Mouse (Mus musculus) forebrain, embryonic 16.5 days (tissue): Measurements from ENCODE around the gene Zmym4. TPM values are rescaled to one million over a fixed set of nuclear protein-coding genes. Genes with fewer than 3 reads are reported as not detected.

ENCODE experiments used
- ATAC-seq: fragments of 200-750 bp; cut with Nextera tagmentation; 2 replicates; pipeline ENCODE4 v1.8.0; 2017; ENCODE audit warnings: mild to moderate bottlenecking, moderate library complexity
- H3K27ac ChIP-seq: fragments of 300-500 bp; sonication (generic); 2 replicates; pipeline ENCODE4 v1.5.1; 2014; ENCODE audit warnings: low read length, control low read depth
- H3K27me3 ChIP-seq: fragments of 300-500 bp; sonication (generic); replicated peaks from 2 replicates; pipeline ENCODE4 v1.6.1; 2014; ENCODE audit warnings: low read length; ENCODE audit not compliant: control insufficient read depth, insufficient read depth
- H3K36me3 ChIP-seq: fragments of 300-500 bp; sonication (generic); 2 replicates; pipeline ENCODE4 v1.6.1; 2014; ENCODE audit not compliant: control insufficient read depth, insufficient read depth
- H3K4me1 ChIP-seq: fragments of 300-500 bp; sonication (generic); replicated peaks from 2 replicates; pipeline ENCODE4 v1.6.1; 2014; ENCODE audit warnings: low read length; ENCODE audit not compliant: control insufficient read depth, insufficient read depth
- H3K4me2 ChIP-seq: fragments of 300-500 bp; sonication (generic); 2 replicates; pipeline ENCODE4 v1.6.1; 2014; ENCODE audit warnings: mild to moderate bottlenecking, low read length, control low read depth
- H3K4me3 ChIP-seq: fragments of 300-500 bp; sonication (generic); replicated peaks from 2 replicates; pipeline ENCODE4 v1.5.1; 2014; ENCODE audit warnings: mild to moderate bottlenecking, low read length, control low read depth
- H3K9ac ChIP-seq: fragments of 300-500 bp; sonication (generic); replicated peaks from 2 replicates; pipeline ENCODE4 v1.6.1; 2014; ENCODE audit warnings: low read depth, low read length, control low read depth
- H3K9me3 ChIP-seq: fragments of 300-500 bp; sonication (generic); 2 replicates; pipeline ENCODE4 v1.6.1; 2016; ENCODE audit warnings: low read length; ENCODE audit not compliant: control insufficient read depth
- WGBS: fragments of 180-500 bp; shearing (Covaris S2); extraction: QIAGEN DNeasy Blood & Tissue Kit; methylation state at CpG from one replicate; pipeline ENCODE4 v1.1.7; 2014; 5-methylcytosine and 5-hydroxymethylcytosine counted together
- polyA plus RNA-seq: library from polyadenylated mRNA; unstranded; fragments of >200 nt; fragmentation: Nextera tagmentation; extraction: Ambion mirVana; gene quantifications from 2 replicates; pipeline ENCODE4 v1.2.1, GENCODE M21; 2015

Gene Zmym4
- polyA plus RNA-seq, 1 experiment from 2014 or later = 31.1 TPM

DNA sequence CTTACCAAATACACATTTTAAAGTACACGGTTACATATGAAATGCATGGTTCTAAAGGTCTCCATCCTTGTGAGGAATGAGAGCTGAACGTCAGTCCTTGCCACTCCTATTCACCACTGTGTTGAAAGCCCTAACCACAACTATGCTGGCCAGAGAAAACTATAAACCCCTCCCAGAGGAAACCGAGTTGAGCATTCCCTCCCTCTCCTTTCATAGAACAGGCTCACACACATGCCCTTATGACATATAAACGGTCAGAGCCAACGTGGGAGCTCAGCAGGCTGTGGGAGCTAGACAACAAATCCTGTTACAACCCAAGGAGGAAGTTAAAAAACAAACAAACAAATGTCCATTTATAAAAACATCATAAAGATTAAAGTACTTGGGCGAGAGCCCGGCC lies 95.2 kb downstream of the Zmym4 start:
- 79% methylated on average over 7 of the region's 7 CpGs for WGBS
- H3K4me2 ChIP-seq = no peak overlapping the region
- H3K27ac ChIP-seq = no peak overlapping the region
- H3K4me1 ChIP-seq = no peaks in the 10 kb centered on the region
- H3K4me3 ChIP-seq = no peak overlapping the region
- no peak overlapping the region for H3K9ac ChIP-seq
- no peaks in the 10 kb centered on the region for H3K27me3 ChIP-seq
- H3K9me3 ChIP-seq = no peaks in the 10 kb centered on the region
- H3K36me3 ChIP-seq = peaks cover 9% of the 10 kb centered on the region; the same call in 1 of the 2 replicates
- no peak for ATAC-seq

DNA sequence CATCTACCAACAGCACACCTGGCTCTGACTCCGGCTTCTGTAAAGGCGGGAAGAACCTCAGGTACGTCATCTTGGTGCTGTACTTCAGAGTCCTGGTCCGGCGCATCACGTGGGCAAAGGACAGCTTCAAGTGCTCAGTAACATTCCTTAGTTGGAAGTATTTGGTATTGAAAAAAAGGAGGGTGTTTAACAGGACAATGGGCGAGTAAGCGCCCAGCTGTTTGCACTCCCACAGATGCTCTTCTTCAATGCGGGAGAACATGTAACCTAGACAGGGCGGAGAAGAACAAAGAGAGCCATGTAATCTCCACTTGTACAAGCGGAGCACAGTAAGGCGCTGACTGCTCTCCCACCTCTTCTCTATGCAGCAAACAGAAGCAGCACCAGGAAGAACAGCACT lies 99.2 kb downstream of the Zmym4 start:
- 93% methylated on average over 12 of the region's 12 CpGs for whole genome bisulfite sequencing
- no peak overlapping the region for H3K4me3 ChIP-seq
- ATAC-seq = no peak
- H3K27me3 ChIP-seq = no peaks in the 10 kb centered on the region
- H3K27ac ChIP-seq = no peak overlapping the region
- peaks cover 16% of the 10 kb centered on the region for H3K36me3 ChIP-seq
- H3K4me1 ChIP-seq = no peaks in the 10 kb centered on the region
- no peaks in the 10 kb centered on the region for H3K9me3 ChIP-seq
- no peak overlapping the region for H3K4me2 ChIP-seq
- no peak overlapping the region for H3K9ac ChIP-seq

DNA sequence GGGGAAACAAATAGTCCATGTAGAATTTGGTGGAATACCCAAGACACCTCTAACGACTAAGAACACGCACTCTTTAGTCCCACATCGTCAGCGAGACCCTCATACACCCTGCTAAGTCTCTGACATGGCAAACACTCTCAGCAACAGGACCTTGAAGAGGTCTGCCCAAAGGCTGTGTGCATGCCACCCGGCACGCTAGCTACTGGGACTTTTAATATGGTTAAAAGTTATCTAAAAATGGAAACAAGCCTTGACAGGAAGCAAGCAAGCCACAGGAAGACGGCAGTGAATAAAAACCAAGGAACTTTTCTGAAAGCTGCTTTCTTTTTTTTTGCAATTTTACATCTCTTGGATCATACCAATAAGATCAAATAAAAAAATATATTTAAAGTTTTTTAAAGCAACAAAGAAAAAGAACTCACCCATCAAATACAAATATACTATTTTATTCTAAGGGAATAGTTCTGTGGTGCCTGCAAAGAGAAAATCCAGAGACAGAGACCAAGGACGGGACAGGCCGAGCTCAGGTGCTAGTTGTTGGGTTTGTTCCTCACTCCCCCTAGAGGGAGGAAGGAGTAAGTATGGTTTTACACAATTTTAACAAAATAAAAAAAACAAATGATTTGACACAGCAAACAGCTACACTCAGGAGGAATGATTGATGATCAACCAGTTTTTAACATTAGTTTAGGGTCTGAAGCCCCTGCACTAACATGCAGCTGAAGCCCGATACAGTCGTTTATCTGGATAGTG lies 106.2 kb downstream of the Zmym4 start:
- no peak overlapping the region for H3K9ac ChIP-seq

DNA sequence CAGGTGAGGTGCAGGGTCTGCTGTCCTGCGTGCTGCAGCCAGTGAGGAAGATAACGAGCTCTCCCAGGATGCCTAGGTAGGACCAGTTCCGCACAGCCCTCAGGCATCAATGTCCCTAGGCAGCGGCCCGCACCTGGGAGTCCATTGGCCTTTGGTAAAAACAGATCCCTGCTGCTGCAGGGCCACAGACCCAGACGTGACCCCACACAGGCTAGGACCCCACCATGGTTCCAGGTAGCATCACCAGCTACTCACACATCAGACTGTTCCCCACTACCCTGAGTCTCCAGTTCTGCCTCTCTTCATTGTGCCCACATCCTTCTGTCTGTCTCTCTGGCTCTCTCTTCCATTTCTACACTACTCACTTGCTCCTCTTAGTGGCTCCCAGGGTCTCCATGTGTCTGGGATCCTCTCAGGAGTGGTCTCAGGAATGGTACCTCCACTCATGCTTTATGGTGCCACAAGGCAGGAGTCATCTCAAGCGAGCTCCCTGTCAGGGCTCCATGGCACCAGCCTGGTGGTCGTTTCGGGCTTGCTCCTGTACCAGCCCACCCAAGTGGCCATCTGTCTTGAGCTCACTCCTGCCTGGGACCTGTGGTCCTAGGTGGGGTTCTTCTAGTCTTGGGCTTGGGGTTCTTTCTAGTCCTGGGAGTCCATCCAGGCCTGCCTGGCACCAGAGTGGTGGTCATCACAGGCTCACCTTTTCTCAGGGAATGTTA lies 107.5 kb downstream of the Zmym4 start:
- ATAC-seq = no peak

More for the DNA sequence above, 106.2 kb downstream of the Zmym4 start:
- Histone ChIP-seq H3K27ac (no peak overlapping the region), H3K27me3 (no peaks in the 10 kb centered on the region), H3K9me3 (no peaks in the 10 kb centered on the region), H3K36me3 (peaks cover 16% of the 10 kb centered on the region), H3K4me3 (no peak overlapping the region), H3K4me2 (no peak overlapping the region), H3K4me1 (no peaks in the 10 kb centered on the region)
- ATAC-seq = no peak
- WGBS = 85% methylated on average over 11 of the region's 11 CpGs

DNA sequence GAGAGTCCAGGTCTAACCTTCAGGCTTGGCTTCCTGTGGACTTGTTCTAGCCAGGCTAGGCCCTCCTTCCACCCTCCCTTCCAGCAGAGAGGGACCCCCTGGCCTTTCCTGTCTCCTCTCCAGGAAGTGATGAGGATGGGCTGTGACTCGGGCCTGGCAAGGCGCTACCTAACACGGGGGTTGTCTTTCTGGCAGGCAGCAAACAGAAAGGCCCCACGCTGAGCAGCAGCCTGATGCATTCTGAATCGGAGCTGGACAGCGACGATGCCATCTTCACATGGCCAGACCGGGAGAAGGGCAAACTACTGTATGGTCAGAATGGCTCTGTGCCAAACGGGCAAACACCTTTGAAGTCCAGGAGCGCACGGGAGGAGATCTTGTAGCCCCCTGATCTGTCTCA lies 115.0 kb downstream of the Zmym4 start:
- Histone ChIP-seq H3K36me3 (peaks cover 3% of the 10 kb centered on the region; the same call in 1 of the 2 replicates), H3K27ac (no peak overlapping the region), H3K9ac (no peak overlapping the region), H3K27me3 (no peaks in the 10 kb centered on the region), H3K9me3 (no peaks in the 10 kb centered on the region), H3K4me1 (no peaks in the 10 kb centered on the region), H3K4me3 (no peak overlapping the region), H3K4me2 (no peak overlapping the region)
- ATAC-seq = no peak
- 76% methylated on average over 11 of the region's 11 CpGs for WGBS

More for the DNA sequence above, 107.5 kb downstream of the Zmym4 start:
- no peak overlapping the region for H3K4me2 ChIP-seq
- WGBS = 82% methylated on average over 9 of the region's 9 CpGs
- H3K4me1 ChIP-seq = no peaks in the 10 kb centered on the region
- no peaks in the 10 kb centered on the region for H3K9me3 ChIP-seq
- peaks cover 13% of the 10 kb centered on the region for H3K36me3 ChIP-seq
- H3K27me3 ChIP-seq = no peaks in the 10 kb centered on the region
- H3K9ac ChIP-seq = no peak overlapping the region
- no peak overlapping the region for H3K4me3 ChIP-seq
- H3K27ac ChIP-seq = no peak overlapping the region

DNA sequence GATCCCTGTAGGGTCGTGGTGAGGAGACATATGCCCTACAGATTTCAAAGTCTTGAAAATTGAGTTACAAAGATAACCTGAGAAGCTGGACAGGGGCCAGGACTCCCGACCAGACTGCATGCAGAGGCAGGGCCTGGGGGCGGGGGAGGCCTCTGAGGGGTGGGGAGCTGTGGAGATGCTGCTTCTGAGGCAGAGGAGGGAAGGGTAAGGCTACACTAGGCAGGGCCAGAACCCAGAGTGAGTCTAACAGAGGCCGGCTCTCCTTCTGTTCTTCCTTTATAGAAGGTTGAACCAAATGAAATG lies 117.2 kb downstream of the Zmym4 start:
- H3K4me3 ChIP-seq = no peak overlapping the region
- H3K4me2 ChIP-seq = no peak overlapping the region
- H3K4me1 ChIP-seq = no peaks in the 10 kb centered on the region
- no peaks in the 10 kb centered on the region for H3K9me3 ChIP-seq
- no peaks in the 10 kb centered on the region for H3K27me3 ChIP-seq
- no peak overlapping the region for H3K27ac ChIP-seq
- ATAC-seq = no peak
- no peak overlapping the region for H3K9ac ChIP-seq
- 63% methylated on average over 4 of the region's 4 CpGs for whole genome bisulfite sequencing
- peaks cover 6% of the 10 kb centered on the region for H3K36me3 ChIP-seq

DNA sequence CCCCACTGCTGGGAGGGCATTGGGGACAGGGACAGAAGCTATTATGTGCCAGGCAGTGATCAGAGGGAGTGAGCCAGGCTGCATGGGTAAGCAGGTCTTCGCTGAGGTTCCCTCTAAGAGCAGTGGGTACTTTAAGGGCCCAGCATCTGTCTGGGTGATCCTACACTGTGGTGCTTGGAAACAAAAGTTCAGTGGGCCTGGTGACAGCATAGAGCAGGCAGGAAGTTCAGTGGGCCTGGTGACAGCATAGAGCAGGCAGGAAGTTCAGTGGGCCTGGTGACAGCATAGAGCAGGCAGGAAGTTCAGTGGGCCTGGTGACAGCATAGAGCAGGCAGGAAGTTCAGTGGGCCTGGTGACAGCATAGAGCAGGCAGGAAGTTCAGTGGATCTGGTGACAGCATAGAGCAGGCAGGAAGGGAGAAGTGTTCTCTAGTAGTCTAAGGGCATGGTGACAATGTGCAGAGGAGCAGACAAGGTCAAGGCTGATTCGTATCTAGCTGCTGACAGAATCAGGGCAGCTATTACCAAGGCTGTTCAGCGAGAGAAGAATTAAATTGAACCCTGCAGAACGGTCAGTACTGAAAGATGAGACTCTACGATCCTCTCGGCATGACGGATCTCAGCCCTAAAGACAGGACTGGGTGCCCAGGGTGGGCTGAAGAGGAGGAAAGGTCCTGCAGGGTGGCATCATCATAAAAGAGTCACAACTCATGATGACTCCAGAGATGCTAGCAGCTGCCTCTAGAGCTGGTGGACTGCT lies 117.7 kb downstream of the Zmym4 start:
- Histone ChIP-seq H3K27ac (no peak overlapping the region), H3K4me2 (no peak overlapping the region), H3K4me3 (no peak overlapping the region), H3K9me3 (no peaks in the 10 kb centered on the region), H3K9ac (no peak overlapping the region), H3K36me3 (peaks cover 6% of the 10 kb centered on the region), H3K27me3 (no peaks in the 10 kb centered on the region), H3K4me1 (no peaks in the 10 kb centered on the region)
- no peak for ATAC-seq
- WGBS = 86% methylated on average over 7 of the region's 7 CpGs

DNA sequence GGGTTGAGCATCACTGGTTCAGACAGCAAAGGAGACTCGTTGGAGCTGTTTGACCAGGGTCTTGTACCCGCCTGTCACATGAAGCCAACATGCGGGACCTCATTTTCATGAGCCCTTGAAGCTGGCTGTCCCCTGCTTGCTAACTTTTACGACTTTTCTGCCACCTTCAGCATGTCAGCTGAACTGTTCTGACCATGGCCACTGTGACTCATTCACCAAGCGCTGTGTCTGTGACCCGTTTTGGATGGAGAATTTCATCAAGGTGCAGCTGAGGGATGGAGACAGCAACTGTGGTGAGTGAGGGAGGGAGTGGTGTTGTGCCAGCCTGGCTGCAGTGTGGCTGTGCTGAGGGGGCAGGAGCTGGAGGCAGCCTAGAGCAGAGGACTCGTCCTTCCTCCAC lies 121.0 kb downstream of the Zmym4 start:
- H3K4me2 ChIP-seq = no peak overlapping the region
- H3K4me1 ChIP-seq = no peaks in the 10 kb centered on the region
- no peaks in the 10 kb centered on the region for H3K9me3 ChIP-seq
- H3K27ac ChIP-seq = no peak overlapping the region
- no peaks in the 10 kb centered on the region for H3K27me3 ChIP-seq
- peaks cover 3% of the 10 kb centered on the region for H3K36me3 ChIP-seq
- no peak for ATAC-seq
- 64% methylated on average over 7 of the region's 7 CpGs for WGBS
- no peak overlapping the region for H3K4me3 ChIP-seq
- H3K9ac ChIP-seq = no peak overlapping the region

DNA sequence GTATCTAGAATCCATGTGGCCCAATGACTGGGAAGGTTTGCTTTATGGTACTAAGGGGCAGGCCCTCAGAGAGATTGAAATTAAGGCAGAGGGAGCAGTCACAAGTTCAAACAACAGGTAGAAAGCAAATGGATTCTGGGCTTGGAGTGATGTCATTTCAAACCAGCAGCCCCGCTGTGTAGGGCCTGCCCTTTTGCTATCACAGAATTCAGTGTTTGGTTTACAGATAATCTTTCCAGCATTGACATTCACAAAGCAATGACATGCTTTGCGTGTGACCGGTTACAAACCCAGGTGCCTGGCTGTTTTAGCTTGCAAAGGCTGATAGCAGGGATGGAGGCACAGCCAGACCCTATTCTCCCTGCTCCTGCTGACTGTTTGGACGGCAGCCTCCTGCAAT lies 122.3 kb downstream of the Zmym4 start:
- WGBS = 82% methylated on average over 4 of the region's 4 CpGs
- H3K36me3 ChIP-seq = peaks cover 3% of the 10 kb centered on the region

More for the DNA sequence above, 122.3 kb downstream of the Zmym4 start:
- no peak overlapping the region for H3K4me3 ChIP-seq
- H3K27ac ChIP-seq = no peak overlapping the region
- H3K9me3 ChIP-seq = no peaks in the 10 kb centered on the region
- H3K9ac ChIP-seq = no peak overlapping the region
- no peaks in the 10 kb centered on the region for H3K4me1 ChIP-seq
- no peaks in the 10 kb centered on the region for H3K27me3 ChIP-seq
- no peak for ATAC-seq
- H3K4me2 ChIP-seq = no peak overlapping the region
